Mouse (Mus musculus) heart, embryonic 15.5 days (tissue): ENCODE data around the gene Ccdc90b. TPM values are rescaled to one million over a fixed set of nuclear protein-coding genes. Genes with fewer than 3 reads are reported as not detected.

Source experiments
- ATAC-seq: fragments of 200-750 bp; cut with Nextera tagmentation; replicated peaks from 2 replicates; pipeline ENCODE4 v1.8.0; 2017; ENCODE audit warnings: low read depth, moderate TSS enrichment; ENCODE audit not compliant: insufficient number of reproducible peaks, insufficient read depth, low FRiP score
- H3K27ac ChIP-seq: fragments of 300-500 bp; sonication (generic); 2 replicates; pipeline ENCODE4 v1.5.1; 2015; ENCODE audit warnings: mild to moderate bottlenecking, inconsistent platforms
- H3K27me3 ChIP-seq: fragments of 300-500 bp; sonication (generic); 2 replicates; pipeline ENCODE4 v1.6.1; 2015; ENCODE audit warnings: inconsistent platforms
- H3K36me3 ChIP-seq: fragments of 300-500 bp; sonication (generic); 2 replicates; pipeline ENCODE4 v1.6.1; 2015; ENCODE audit warnings: mild to moderate bottlenecking, inconsistent platforms
- H3K4me1 ChIP-seq: fragments of 300-500 bp; sonication (generic); replicated peaks from 2 replicates; pipeline ENCODE4 v1.6.1; 2015; ENCODE audit warnings: inconsistent platforms
- H3K4me2 ChIP-seq: fragments of 300-500 bp; sonication (generic); 2 replicates; pipeline ENCODE4 v1.6.1; 2015; ENCODE audit warnings: inconsistent platforms, mild to moderate bottlenecking, moderate library complexity
- H3K4me3 ChIP-seq: fragments of 300-500 bp; sonication (generic); 2 replicates; pipeline ENCODE4 v1.5.1; 2015; ENCODE audit warnings: mild to moderate bottlenecking, inconsistent platforms
- H3K9ac ChIP-seq: fragments of 300-500 bp; sonication (generic); 2 replicates; pipeline ENCODE4 v1.6.1; 2015; ENCODE audit warnings: mild to moderate bottlenecking, inconsistent platforms
- H3K9me3 ChIP-seq: fragments of 300-500 bp; sonication (generic); replicated peaks from 2 replicates; pipeline ENCODE4 v1.6.1; 2016; ENCODE audit warnings: inconsistent platforms
- WGBS: fragments of 180-500 bp; shearing (Covaris S2); methylation state at CpG from one replicate; pipeline ENCODE4 v1.1.7; 2015; ENCODE audit warnings: mixed read lengths; 5-methylcytosine and 5-hydroxymethylcytosine counted together
- polyA plus RNA-seq: library from polyadenylated mRNA; unstranded; fragments of >200 nt; fragmentation: Nextera tagmentation; extraction: Ambion mirVana; gene quantifications from 2 replicates; pipeline ENCODE4 v1.2.1, GENCODE M21; 2015

The Ccdc90b gene
- polyA plus RNA-seq, 1 experiment from 2014 or later: 55.9 TPM

- Histone ChIP-seq H3K9me3 (no peaks in the 10 kb centered on the region), H3K9ac (no peak overlapping the region), H3K27me3 (no peaks in the 10 kb centered on the region), H3K4me1 (no peaks in the 10 kb centered on the region), H3K4me3 (no peak overlapping the region), H3K4me2 (no peak overlapping the region), H3K27ac (no peak overlapping the region), H3K36me3 (peaks cover 12% of the 10 kb centered on the region; the same call in 1 of the 2 replicates)
- ATAC-seq: no peak
- 91% methylated on average over 7 of the region's 7 CpGs for WGBS
Measured at GRCm38 (mm10) chr7:92583567-92583966, 22.6 kb downstream of the Ccdc90b start.

- Histone ChIP-seq H3K36me3 (no peaks in the 10 kb centered on the region), H3K9me3 (no peaks in the 10 kb centered on the region), H3K4me1 (no peaks in the 10 kb centered on the region), H3K9ac (no peak overlapping the region), H3K27me3 (no peaks in the 10 kb centered on the region), H3K4me3 (no peak overlapping the region), H3K27ac (no peak overlapping the region), H3K4me2 (no peak overlapping the region)
- no peak for ATAC-seq
- 89% methylated on average over 7 of the region's 7 CpGs for WGBS
Measured at GRCm38 (mm10) chr7:92589986-92590385, 29.0 kb downstream of the Ccdc90b start.

DNA sequence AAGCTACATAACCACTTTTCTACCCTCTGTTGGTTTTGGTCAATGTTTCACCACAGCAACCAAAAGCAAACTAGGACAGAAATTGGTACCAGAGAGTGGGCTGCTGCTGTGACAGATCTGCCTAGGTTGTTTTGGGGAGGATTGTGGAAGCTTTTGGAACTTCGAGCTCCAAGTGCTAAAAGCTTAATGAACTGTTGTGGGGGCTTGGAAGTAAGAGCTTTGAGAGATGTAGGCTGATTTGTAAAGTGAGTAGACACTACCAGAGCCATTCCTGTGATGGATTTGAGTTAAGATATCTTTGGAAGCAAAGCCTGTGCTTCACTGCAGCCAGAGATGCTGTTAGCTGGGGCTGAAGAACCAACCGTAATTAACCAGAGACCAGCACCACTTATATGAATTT, 29.9 kb downstream of the Ccdc90b start:
- 73% methylated on average over 2 of the region's 2 CpGs for WGBS

GRCm38 (mm10) chr7:92604961-92605360, 44.0 kb downstream of the Ccdc90b start:
- Histone ChIP-seq H3K9ac (no peak overlapping the region), H3K27me3 (no peaks in the 10 kb centered on the region)
- 80% methylated on average over 7 of the region's 7 CpGs for WGBS

More for the DNA sequence above, 29.9 kb downstream of the Ccdc90b start:
- no peak overlapping the region for H3K4me3 ChIP-seq
- no peaks in the 10 kb centered on the region for H3K9me3 ChIP-seq
- no peaks in the 10 kb centered on the region for H3K27me3 ChIP-seq
- H3K9ac ChIP-seq: no peak overlapping the region
- H3K4me1 ChIP-seq: no peaks in the 10 kb centered on the region
- no peak overlapping the region for H3K4me2 ChIP-seq
- ATAC-seq: no peak
- no peak overlapping the region for H3K27ac ChIP-seq
- H3K36me3 ChIP-seq: no peaks in the 10 kb centered on the region

DNA sequence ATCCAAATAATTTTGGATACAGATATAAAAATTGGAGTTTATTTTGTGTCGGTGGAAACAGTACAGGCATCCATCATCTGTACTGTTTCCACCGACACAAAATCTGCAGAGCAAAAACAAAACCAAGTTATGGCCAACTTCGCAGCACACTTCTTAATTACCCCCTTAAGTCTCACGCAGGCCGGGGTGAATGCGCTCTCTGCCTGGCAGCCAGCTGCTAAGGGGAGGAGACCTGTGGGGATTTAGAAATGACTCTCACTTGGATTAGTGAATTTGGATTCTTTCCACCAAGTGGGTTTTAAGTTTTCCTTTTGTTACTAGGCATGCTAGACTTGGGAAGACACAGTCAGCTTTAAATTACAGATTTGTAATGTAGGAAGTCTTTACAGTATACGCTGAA, 49.9 kb downstream of the Ccdc90b start:
- no peak overlapping the region for H3K4me2 ChIP-seq
- no peaks in the 10 kb centered on the region for H3K36me3 ChIP-seq
- H3K9me3 ChIP-seq: no peaks in the 10 kb centered on the region
- H3K4me1 ChIP-seq: no peaks in the 10 kb centered on the region
- ATAC-seq: no peak
- no peak overlapping the region for H3K4me3 ChIP-seq
- WGBS: 81% methylated on average over 7 of the region's 7 CpGs
- no peak overlapping the region for H3K27ac ChIP-seq
- H3K27me3 ChIP-seq: no peaks in the 10 kb centered on the region
- no peak overlapping the region for H3K9ac ChIP-seq

More at GRCm38 (mm10) chr7:92604961-92605360, 44.0 kb downstream of the Ccdc90b start:
- Histone ChIP-seq H3K4me1 (no peaks in the 10 kb centered on the region), H3K4me3 (no peak overlapping the region), H3K27ac (no peak overlapping the region), H3K9me3 (no peaks in the 10 kb centered on the region), H3K4me2 (no peak overlapping the region), H3K36me3 (0 out of 2 replicates have a peak, but pooled peaks cover 3% of the 10 kb centered on the region)
- ATAC-seq: no peak

GRCm38 (mm10) chr7:92624488-92624887, 63.5 kb downstream of the Ccdc90b start:
- H3K4me2 ChIP-seq: no peak overlapping the region
- no peaks in the 10 kb centered on the region for H3K9me3 ChIP-seq
- no peak overlapping the region for H3K27ac ChIP-seq
- H3K4me1 ChIP-seq: no peaks in the 10 kb centered on the region
- no peak for ATAC-seq
- no peaks in the 10 kb centered on the region for H3K27me3 ChIP-seq
- H3K36me3 ChIP-seq: no peaks in the 10 kb centered on the region
- no peak overlapping the region for H3K4me3 ChIP-seq
- no peak overlapping the region for H3K9ac ChIP-seq
- 43% methylated on average over 2 of the region's 2 CpGs for WGBS

GRCm38 (mm10) chr7:92630167-92630566, 69.2 kb downstream of the Ccdc90b start:
- Histone ChIP-seq H3K4me3 (no peak overlapping the region), H3K36me3 (no peaks in the 10 kb centered on the region), H3K27ac (no peak overlapping the region), H3K9me3 (no peaks in the 10 kb centered on the region), H3K27me3 (no peaks in the 10 kb centered on the region), H3K9ac (no peak overlapping the region), H3K4me1 (no peaks in the 10 kb centered on the region), H3K4me2 (no peak overlapping the region)
- 25% methylated on average over 2 of the region's 2 CpGs for WGBS
- ATAC-seq: no peak

Other genes starting within 250 kb of the Ccdc90b start
- 2.8 and 3.8 TPM in 2 replicates for gene Ankrd42, start 76.0 kb downstream of the Ccdc90b start, polyA plus RNA-seq
- gene Pcf11, start 108.8 kb downstream of the Ccdc90b start, polyA plus RNA-seq: 13.7 and 16.1 TPM in 2 replicates
- 8.3 and 10.4 TPM in 2 replicates for gene Rab30, start 180.5 kb downstream of the Ccdc90b start, polyA plus RNA-seq